Comparison of ENCODE assay signal across 31 mouse cellular contexts in genomic region chr13:52769956-52770355, GRCm38 (mm10).
DNase-seq lines count a peak whose midpoint lies in the region; ATAC-seq and TF ChIP-seq lines count a peak whose summit lies in the region.
"Had no signal": no experiment of that assay in that cellular context is flagged by ENCODE, and none has a peak within 500 bp of the region (broad histone marks: within the 10 kb centered on the region; RNA-seq: fewer than 3 reads in every experiment).

No protein-coding gene starts in this region.

- no peak for TF ChIP-seq CTCF in liver, adult 2 months (IDR thresholded peaks at IDR 0.05; ENCODE audit: low read depth, low read length)
- no peak for TF ChIP-seq CTCF in liver, postnatal 0 days (IDR thresholded peaks at IDR 0.05; ENCODE audit: low read depth)

- H3K79me2 ChIP-seq in liver, adult 2 months (ENCODE audit: control insufficient read depth, insufficient read depth, low read length), result no peaks in the 10 kb centered on the region

- WGBS in embryonic facial prominence, embryonic 14.5 days, result 76% methylated on average over 8 of the region's 8 CpGs
- WGBS in embryonic facial prominence, embryonic 10.5 days, result 94% methylated on average over 8 of the region's 8 CpGs
- 45% methylated on average over 8 of the region's 8 CpGs for WGBS in heart, embryonic 13.5 days
- WGBS in heart, embryonic 12.5 days, result 50% methylated on average over 8 of the region's 8 CpGs
- WGBS in liver, adult 2 months, result 45% methylated on average over 8 of the region's 8 CpGs
- WGBS in liver, postnatal 0 days (ENCODE audit: insufficient replicate concordance), result 75% methylated on average over 8 of the region's 8 CpGs

- H3K9ac ChIP-seq in embryonic facial prominence, embryonic 14.5 days (ENCODE audit: low read depth, low read length), result no peak overlapping the region
- H3K9ac ChIP-seq in heart, embryonic 13.5 days, result no peak overlapping the region
- H3K9ac ChIP-seq in heart, embryonic 12.5 days, result no peak overlapping the region
- H3K9ac ChIP-seq in liver, adult 2 months (ENCODE audit: low read depth, low read length), result no peak overlapping the region
- H3K9ac ChIP-seq in liver, postnatal 0 days (replicated peaks), result no peak overlapping the region
- H3K9ac ChIP-seq: embryonic facial prominence, embryonic 13.5 days; heart, embryonic 15.5 days; hindbrain, embryonic 12.5 days; limb, embryonic 13.5 days; liver, embryonic 12.5 days; lung, embryonic 15.5 days; midbrain, embryonic 12.5 days; neural tube, embryonic 12.5 days had no signal

- no peak for ATAC-seq in embryonic facial prominence, embryonic 14.5 days (ENCODE audit: low read depth)
- ATAC-seq in heart, embryonic 13.5 days (ENCODE audit: extremely low read depth, insufficient number of reproducible peaks, low FRiP score, low TSS enrichment), result no peak
- no peak for ATAC-seq in heart, embryonic 12.5 days (ENCODE audit: insufficient number of reproducible peaks, low FRiP score)
- ATAC-seq in liver, postnatal 0 days, result no peak
- ATAC-seq: liver, embryonic 12.5 days had no signal

- TF ChIP-seq EP300 in liver, postnatal 0 days (IDR thresholded peaks at IDR 0.05; ENCODE audit: low read depth), result no peak

- H3K4me1 ChIP-seq in embryonic facial prominence, embryonic 14.5 days (ENCODE audit: control insufficient read depth, insufficient read depth, low read length), result peaks cover 24% of the 10 kb centered on the region
- peaks cover 14% of the 10 kb centered on the region for H3K4me1 ChIP-seq in embryonic facial prominence, embryonic 10.5 days
- peaks cover 46% of the 10 kb centered on the region for H3K4me1 ChIP-seq in heart, embryonic 13.5 days
- H3K4me1 ChIP-seq in heart, embryonic 12.5 days (replicated peaks), result peaks cover 32% of the 10 kb centered on the region
- peaks cover 29% of the 10 kb centered on the region for H3K4me1 ChIP-seq in liver, adult 2 months (ENCODE audit: control insufficient read depth, insufficient read depth, low read length)
- H3K4me1 ChIP-seq in liver, postnatal 0 days (ENCODE audit: insufficient read depth), result peaks cover 15% of the 10 kb centered on the region
- H3K4me1 ChIP-seq: liver, embryonic 12.5 days had no signal

- DNase-seq in embryonic facial prominence, embryonic 14.5 days (ENCODE audit: low spot score), result peak; percentile 63
- DNase-seq in embryonic facial prominence, embryonic 10.5 days (ENCODE audit: low spot score), result no peak
- DNase-seq in liver, adult 2 months (ENCODE audit: extremely low read depth, low read depth, low spot score), result peak; percentile 28
- DNase-seq in liver, postnatal 0 days, result no peak
- peak; percentile 7 for DNase-seq in brain, adult 2 months (ENCODE audit: low read depth, low spot score)
- DNase-seq in testis, postnatal 14 days (ENCODE audit: low spot score), result no peak
- DNase-seq: adrenal gland, adult 8-10 months; cerebellum, adult 11 months; cerebellum, adult 9-10 months; cerebellum, postnatal 36 days; embryo, embryonic 11 days; gastrocnemius, postnatal 10 days; heart, postnatal 36 days; kidney, adult 11 months; right cerebral cortex, adult 18-20 months; spleen, adult 18-20 months; thymus, adult 18-20 months; thymus, postnatal 25 days had no signal

- TF ChIP-seq POLR2A in liver, adult 2 months (IDR thresholded peaks at IDR 0.05; ENCODE audit: extremely low read depth, insufficient read depth, low read length), result no peak

- no peak overlapping the region for H3K4me3 ChIP-seq in embryonic facial prominence, embryonic 14.5 days (ENCODE audit: low read depth, low read length)
- no peak overlapping the region for H3K4me3 ChIP-seq in embryonic facial prominence, embryonic 10.5 days
- no peak overlapping the region for H3K4me3 ChIP-seq in heart, embryonic 13.5 days
- no peak overlapping the region for H3K4me3 ChIP-seq in heart, embryonic 12.5 days
- no peak overlapping the region for H3K4me3 ChIP-seq in liver, adult 2 months (ENCODE audit: insufficient read depth, low read depth, low read length)
- H3K4me3 ChIP-seq in liver, postnatal 0 days (ENCODE audit: low read depth, low read length), result no peak overlapping the region
- H3K4me3 ChIP-seq: embryonic facial prominence, embryonic 13.5 days; heart, embryonic 15.5 days; hindbrain, embryonic 12.5 days; limb, embryonic 13.5 days; liver, embryonic 12.5 days; lung, embryonic 15.5 days; megakaryocyte, embryonic 14.5 days; midbrain, embryonic 12.5 days; myocyte; neural tube, embryonic 12.5 days had no signal

- H3K9me3 ChIP-seq in embryonic facial prominence, embryonic 14.5 days (ENCODE audit: control insufficient read depth, low read length), result no peaks in the 10 kb centered on the region
- H3K9me3 ChIP-seq in embryonic facial prominence, embryonic 10.5 days, result no peaks in the 10 kb centered on the region
- no peaks in the 10 kb centered on the region for H3K9me3 ChIP-seq in heart, embryonic 13.5 days
- no peaks in the 10 kb centered on the region for H3K9me3 ChIP-seq in heart, embryonic 12.5 days (replicated peaks)
- H3K9me3 ChIP-seq in liver, postnatal 0 days (ENCODE audit: low read length), result no peaks in the 10 kb centered on the region
- H3K9me3 ChIP-seq: embryonic facial prominence, embryonic 13.5 days; heart, embryonic 15.5 days; hindbrain, embryonic 12.5 days; limb, embryonic 13.5 days; liver, embryonic 12.5 days; lung, embryonic 15.5 days; midbrain, embryonic 12.5 days; neural tube, embryonic 12.5 days had no signal

- H3K27ac ChIP-seq in embryonic facial prominence, embryonic 14.5 days (replicated peaks; ENCODE audit: low read depth, low read length), result no peak overlapping the region
- no peak overlapping the region for H3K27ac ChIP-seq in embryonic facial prominence, embryonic 10.5 days (replicated peaks)
- H3K27ac ChIP-seq in heart, embryonic 13.5 days (replicated peaks), result 0 out of 2 replicates have a peak overlapping the region, but pooled peaks have one; percentile 1
- no peak overlapping the region for H3K27ac ChIP-seq in heart, embryonic 12.5 days (ENCODE audit: poor library complexity, severe bottlenecking)
- H3K27ac ChIP-seq in liver, adult 2 months (replicated peaks; ENCODE audit: insufficient read depth, low read depth, low read length), result no peak overlapping the region
- no peak overlapping the region for H3K27ac ChIP-seq in liver, postnatal 0 days (ENCODE audit: low read depth)
- H3K27ac ChIP-seq: embryonic facial prominence, embryonic 13.5 days; heart, embryonic 15.5 days; hindbrain, embryonic 12.5 days; limb, embryonic 13.5 days; liver, embryonic 12.5 days; lung, embryonic 15.5 days; midbrain, embryonic 12.5 days; neural tube, embryonic 12.5 days had no signal

- no peak overlapping the region for H3K4me2 ChIP-seq in embryonic facial prominence, embryonic 14.5 days (ENCODE audit: low read depth, low read length)
- H3K4me2 ChIP-seq in heart, embryonic 13.5 days, result no peak overlapping the region
- no peak overlapping the region for H3K4me2 ChIP-seq in heart, embryonic 12.5 days
- no peak overlapping the region for H3K4me2 ChIP-seq in liver, postnatal 0 days (ENCODE audit: low read depth, low read length)
- H3K4me2 ChIP-seq: embryonic facial prominence, embryonic 13.5 days; heart, embryonic 15.5 days; hindbrain, embryonic 12.5 days; limb, embryonic 13.5 days; liver, embryonic 12.5 days; lung, embryonic 15.5 days; midbrain, embryonic 12.5 days; neural tube, embryonic 12.5 days had no signal

- H3K36me3 ChIP-seq in embryonic facial prominence, embryonic 14.5 days (ENCODE audit: control insufficient read depth, insufficient read depth, low read length), result no peaks in the 10 kb centered on the region
- no peaks in the 10 kb centered on the region for H3K36me3 ChIP-seq in embryonic facial prominence, embryonic 10.5 days (replicated peaks)
- H3K36me3 ChIP-seq in heart, embryonic 13.5 days, result no peaks in the 10 kb centered on the region
- H3K36me3 ChIP-seq in heart, embryonic 12.5 days, result no peaks in the 10 kb centered on the region
- no peaks in the 10 kb centered on the region for H3K36me3 ChIP-seq in liver, adult 2 months (ENCODE audit: control insufficient read depth, insufficient read depth, low read length)
- H3K36me3 ChIP-seq in liver, postnatal 0 days (replicated peaks; ENCODE audit: insufficient read depth, low read length), result no peaks in the 10 kb centered on the region
- H3K36me3 ChIP-seq: embryonic facial prominence, embryonic 13.5 days; heart, embryonic 15.5 days; hindbrain, embryonic 12.5 days; limb, embryonic 13.5 days; liver, embryonic 12.5 days; lung, embryonic 15.5 days; midbrain, embryonic 12.5 days; neural tube, embryonic 12.5 days had no signal

- H3K27me3 ChIP-seq in embryonic facial prominence, embryonic 14.5 days (replicated peaks; ENCODE audit: control insufficient read depth, insufficient read depth, low read length), result no peaks in the 10 kb centered on the region
- H3K27me3 ChIP-seq in embryonic facial prominence, embryonic 10.5 days (replicated peaks; ENCODE audit: low read depth, poor library complexity, severe bottlenecking), result no peaks in the 10 kb centered on the region
- H3K27me3 ChIP-seq in heart, embryonic 13.5 days (replicated peaks), result no peaks in the 10 kb centered on the region
- no peaks in the 10 kb centered on the region for H3K27me3 ChIP-seq in heart, embryonic 12.5 days (replicated peaks)
- no peaks in the 10 kb centered on the region for H3K27me3 ChIP-seq in liver, adult 2 months (ENCODE audit: control insufficient read depth, insufficient read depth, low read length)
- no peaks in the 10 kb centered on the region for H3K27me3 ChIP-seq in liver, postnatal 0 days (ENCODE audit: insufficient read depth, low read length)
- H3K27me3 ChIP-seq: CH12.LX; embryonic facial prominence, embryonic 13.5 days; heart, embryonic 15.5 days; hindbrain, embryonic 12.5 days; limb, embryonic 13.5 days; liver, embryonic 12.5 days; lung, embryonic 15.5 days; midbrain, embryonic 12.5 days had no signal

Comparison
In these comparisons a context has a peak if more than half of its experiments do, and no peak if none do; other contexts are left out.
1. DNase-seq: peak in embryonic facial prominence, embryonic 14.5 days (single experiment), liver, adult 2 months (single experiment) and brain, adult 2 months (single experiment); none in embryonic facial prominence, embryonic 10.5 days (single experiment), liver, postnatal 0 days (single experiment) and testis, postnatal 14 days (single experiment).